Mouse (Mus musculus) activated CD4-positive, CD25-positive, alpha-beta regulatory T cell, adult 4 months (primary cell): ENCODE measurements around the gene Ccdc78. TPM values are rescaled to one million over a fixed set of nuclear protein-coding genes. Genes with fewer than 3 reads are reported as not detected.
A peak's percentile ranks its signal among the peaks of the same experiment; 100 is the strongest.
"Not testable (repeated sequence)": the region's sequence is repeated elsewhere in the genome, so short reads cannot be mapped to it uniquely, and the experiment has no call there.

Experiments used
- ATAC-seq: one replicate; pipeline ENCODE4 v1.8.0; 2017
- polyA plus RNA-seq, 2 experiments: library from polyadenylated mRNA; unstranded; fragments of 100-300 nt; shearing (Covaris generic); gene quantifications; one replicate each; pipeline ENCODE4 v1.2.1; 2017

The Ccdc78 gene
- polyA plus RNA-seq, 2 experiments from 2014 or later, result 0.62 TPM; not detected in 1

- no peak for ATAC-seq
Observed at GRCm38 (mm10) chr17:25783086-25783485, 3.3 kb upstream of the Ccdc78 start.

GRCm38 (mm10) chr17:25783861-25784574 is 2.4 kb upstream of the Ccdc78 start:
- ATAC-seq, result no peak

GRCm38 (mm10) chr17:25785281-25785745 is 1.1 kb upstream of the Ccdc78 start, which contains the start of gene Haghl:
TSS of gene Haghl (minus strand) at chr17:25785673.
- ATAC-seq, result peak; percentile 76

GRCm38 (mm10) chr17:25786781-25787504 is 563 bp downstream of the Ccdc78 start:
- ATAC-seq, result no peak

GRCm38 (mm10) chr17:25791320-25791842 is 5.0 kb downstream of the Ccdc78 start:
- ATAC-seq, result no peak

- ATAC-seq, result peak; percentile 66
Observed at GRCm38 (mm10) chr17:25791843-25792527, 5.6 kb downstream of the Ccdc78 start.

- peak; percentile 81 for ATAC-seq
Observed at GRCm38 (mm10) chr17:25792615-25793014, 6.2 kb downstream of the Ccdc78 start, which contains the start of gene Fam173a. TSS of gene Fam173a (minus strand) at chr17:25792901.

- ATAC-seq, result no peak
Observed at GRCm38 (mm10) chr17:25794197-25794596, 7.8 kb downstream of the Ccdc78 start.

- ATAC-seq, result no peak
Observed at GRCm38 (mm10) chr17:25794998-25795397, 8.6 kb downstream of the Ccdc78 start.

GRCm38 (mm10) chr17:25795609-25796092 is 9.3 kb downstream of the Ccdc78 start, which contains the start of gene AC134908.4:
TSS of gene AC134908.4 (minus strand) at chr17:25795659.
- no peak for ATAC-seq

- ATAC-seq, result no peak
Observed at GRCm38 (mm10) chr17:25796211-25796771, 9.9 kb downstream of the Ccdc78 start.

GRCm38 (mm10) chr17:25796951-25797369 is 10.6 kb downstream of the Ccdc78 start, which contains the start of gene Metrn:
TSS of gene Metrn (minus strand) at chr17:25797136.
- peak; percentile 33 for ATAC-seq

GRCm38 (mm10) chr17:25801029-25801428 is 14.6 kb downstream of the Ccdc78 start:
- ATAC-seq, result peak; percentile 84

GRCm38 (mm10) chr17:25802825-25803517 is 16.6 kb downstream of the Ccdc78 start:
- no peak for ATAC-seq

- no peak for ATAC-seq
Observed at GRCm38 (mm10) chr17:25806507-25806906, 20.1 kb downstream of the Ccdc78 start.

- ATAC-seq, result not testable (repeated sequence)
Observed at GRCm38 (mm10) chr17:25807452-25807851, 21.1 kb downstream of the Ccdc78 start.

GRCm38 (mm10) chr17:25808028-25808427 is 21.6 kb downstream of the Ccdc78 start:
- ATAC-seq, result no peak

- ATAC-seq, result no peak
Observed at GRCm38 (mm10) chr17:25808789-25809605, 22.6 kb downstream of the Ccdc78 start, which contains the start of gene Fbxl16. TSS of gene Fbxl16 (plus strand) at chr17:25809085.

- ATAC-seq, result no peak
Observed at GRCm38 (mm10) chr17:25809606-25810340, 23.4 kb downstream of the Ccdc78 start.

GRCm38 (mm10) chr17:25810890-25811289 is 24.5 kb downstream of the Ccdc78 start:
- ATAC-seq, result no peak
